Mouse (Mus musculus) CH12.LX (cell line): Measurements from ENCODE around the gene Lgr6.

Experiments
- CTCF ChIP-seq, 2 experiments: IDR thresholded peaks in 1 of 2; conservative IDR thresholded peaks in 1 of 2; 2 replicates each; pipeline ENCODE4 v1.5.1; 2011 to 2012; ENCODE audit warnings: low read depth in 2 of 2, low read length in 2 of 2, improper control_type of control experiment in 1 of 2, inconsistent platforms in 1 of 2, mild to moderate bottlenecking in 1 of 2, moderate library complexity in 1 of 2
- GABPA ChIP-seq: IDR thresholded peaks from 2 replicates; pipeline ENCODE4 v1.6.1; 2012; ENCODE audit warnings: low read depth, low read length, improper control_type of control experiment, inconsistent platforms; ENCODE audit not compliant: insufficient replicate concordance
- HCFC1 ChIP-seq: IDR thresholded peaks from 2 replicates; pipeline ENCODE4 v1.6.1; 2012; ENCODE audit warnings: low read depth, mild to moderate bottlenecking, inconsistent platforms, low read length, improper control_type of control experiment
- MAZ ChIP-seq: IDR thresholded peaks from 2 replicates; pipeline ENCODE4 v1.6.1; 2012; ENCODE audit warnings: low read depth, mild to moderate bottlenecking, inconsistent platforms, low read length, improper control_type of control experiment, moderate library complexity
- NELFE ChIP-seq: IDR thresholded peaks from 2 replicates; pipeline ENCODE4 v1.6.1; 2011; ENCODE audit warnings: low read depth, low read length, improper control_type of control experiment
- POLR2A ChIP-seq: IDR thresholded peaks from 2 replicates; pipeline ENCODE4 v1.6.1; 2011; ENCODE audit warnings: low read depth, mild to moderate bottlenecking, improper control_type of control experiment, low read length
- POLR2AphosphoS2 ChIP-seq: IDR thresholded peaks from 2 replicates; pipeline ENCODE4 v1.6.1; 2011; ENCODE audit warnings: low read depth, low read length, improper control_type of control experiment
- RAD21 ChIP-seq: IDR thresholded peaks from 2 replicates; pipeline ENCODE4 v1.6.1; 2011; ENCODE audit warnings: low read depth, mild to moderate bottlenecking, low read length, improper control_type of control experiment, moderate library complexity
- SMC3 ChIP-seq: IDR thresholded peaks from 2 replicates; pipeline ENCODE4 v1.6.1; 2011; ENCODE audit warnings: low read depth, low read length, improper control_type of control experiment
- ZNF384 ChIP-seq: IDR thresholded peaks from 2 replicates; pipeline ENCODE4 v1.6.1; 2012; ENCODE audit warnings: low read depth, low read length, improper control_type of control experiment, inconsistent platforms

- TF ChIP-seq POLR2A (no peak), RAD21 (no peak), CTCF (conservative IDR thresholded peaks at IDR 0.05 in 1 of 2, IDR thresholded peaks at IDR 0.05 in 1 of 2; ENCODE audit: low read depth in 2 of 2, low read length in 2 of 2) (no peak), NELFE (no peak), ZNF384 (no peak), HCFC1 (no peak), GABPA (no peak), MAZ (no peak), POLR2AphosphoS2 (no peak), SMC3 (no peak)
Observed at GRCm38 (mm10) chr1:134949946-134950345, 155.1 kb downstream of the Lgr6 start.
